Mouse (Mus musculus): Measurements from ENCODE around the gene Smim15. TPM values are rescaled to one million over a fixed set of nuclear protein-coding genes. Genes with fewer than 3 reads are reported as not detected.

The Smim15 gene
- 10 to 100 TPM; 21.0 to 21.6 TPM for total RNA-seq (2021)

DNA sequence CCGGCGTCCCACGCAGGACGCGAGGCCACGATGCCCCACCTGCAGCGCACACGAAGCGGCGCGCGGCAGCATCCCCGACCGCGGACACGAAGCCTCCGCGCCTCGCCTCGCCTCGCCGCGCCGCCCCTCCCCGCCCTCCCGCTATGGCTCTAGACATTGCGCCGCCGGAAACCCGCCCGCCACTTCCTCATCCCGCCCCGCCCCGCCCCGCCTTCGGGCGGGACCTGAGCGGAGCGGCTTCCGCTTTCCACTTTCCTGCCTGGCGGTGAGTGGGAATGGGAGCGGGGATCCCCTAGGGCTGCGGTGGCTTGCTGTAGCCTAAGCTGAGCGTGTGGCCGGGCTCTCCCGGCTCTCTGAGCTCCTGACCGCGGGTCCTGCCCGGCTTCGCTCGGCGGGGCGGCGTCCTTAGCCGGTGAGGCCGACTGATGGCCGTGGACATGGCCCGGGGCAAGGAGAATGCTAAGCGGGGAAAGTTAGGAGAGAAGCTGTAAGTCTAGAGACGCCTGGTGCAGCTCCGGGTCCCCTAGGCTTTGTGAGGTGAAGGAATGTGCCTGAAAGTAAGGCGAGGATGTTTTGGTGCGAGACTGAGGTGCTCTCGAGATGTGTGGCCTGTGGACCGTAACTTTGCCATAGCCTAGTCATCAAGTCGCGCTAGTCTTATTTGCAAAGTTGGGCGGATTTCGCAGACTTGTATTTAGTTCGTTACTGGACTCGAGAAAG, at the start of gene Smim15:
Smim15 (plus strand) TSS at position 225 of the 720 bp plus-strand sequence.
- intact Hi-C loops (cut with DNase I): loop anchor here (2.0 to 10.0 kb wide), 8 partner anchors 108 to 1100 kb away; partner anchors contain the start of gene Dimt1
- DNase-seq: peak; percentile 89 to 91

- intact Hi-C loops (cut with DNase I): no loop called here
- no peak for DNase-seq
Measured at GRCm38 (mm10) chr13:107995211-107995610, 49.0 kb upstream of the Smim15 start.

- DNase-seq: no peak
- intact Hi-C loops (cut with DNase I): no loop called here
Measured at GRCm38 (mm10) chr13:107996301-107996700, 47.9 kb upstream of the Smim15 start.

- intact Hi-C loops (cut with DNase I): no loop called here
- DNase-seq: no peak
Measured at GRCm38 (mm10) chr13:108007861-108008260, 36.4 kb upstream of the Smim15 start.

GRCm38 (mm10) chr13:108013110-108013509, 31.1 kb upstream of the Smim15 start:
- no peak for DNase-seq
- intact Hi-C loops (cut with DNase I): no loop called here

GRCm38 (mm10) chr13:108013839-108014238, 30.4 kb upstream of the Smim15 start:
- intact Hi-C loops (cut with DNase I): no loop called here
- no peak for DNase-seq

GRCm38 (mm10) chr13:108015166-108015565, 29.1 kb upstream of the Smim15 start:
- intact Hi-C loops (cut with DNase I): no loop called here
- DNase-seq: no peak

GRCm38 (mm10) chr13:108017349-108017748, 26.9 kb upstream of the Smim15 start:
- intact Hi-C loops (cut with DNase I): no loop called here
- no peak for DNase-seq

DNA sequence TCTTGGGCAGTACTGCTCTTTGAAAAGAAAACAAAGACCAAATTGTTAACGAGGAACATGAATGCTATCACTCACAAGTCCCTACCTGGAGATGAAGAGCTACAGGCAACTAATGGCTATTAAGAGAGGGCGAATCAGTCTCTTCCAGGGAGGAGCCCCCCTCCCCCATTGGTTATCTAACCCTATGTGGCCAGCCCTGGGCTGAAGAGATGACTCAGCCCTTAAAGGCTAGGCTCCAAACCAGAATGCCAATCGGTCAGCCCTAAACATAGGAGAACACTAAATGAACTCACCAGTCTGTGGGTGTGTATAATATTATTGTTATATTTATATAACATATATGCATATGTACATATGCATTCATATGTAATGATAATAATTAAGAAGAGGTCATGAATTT, 18.4 kb upstream of the Smim15 start:
- intact Hi-C loops (cut with DNase I): no loop called here

DNA sequence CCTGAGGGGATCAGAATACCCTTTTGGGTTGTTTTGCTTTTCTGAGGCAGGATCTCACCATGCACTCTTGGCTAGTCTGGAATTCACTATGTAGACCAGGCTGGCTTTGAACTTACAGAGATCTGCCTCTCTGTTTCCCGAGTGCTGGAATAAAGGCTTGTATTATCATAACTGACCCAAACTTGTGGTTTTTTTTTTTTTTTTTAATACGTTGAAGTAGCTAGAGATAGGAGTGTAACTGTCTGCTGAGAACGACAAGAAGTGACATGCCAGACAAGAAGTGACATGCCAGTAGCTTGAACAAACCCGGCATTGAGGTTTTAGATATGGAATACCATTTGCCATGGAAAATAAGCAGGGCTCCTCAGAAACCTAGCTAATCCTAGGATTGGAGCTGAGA, 11.5 kb upstream of the Smim15 start:
- intact Hi-C loops (cut with DNase I): no loop called here
- no peak for DNase-seq

More for the DNA sequence above, 18.4 kb upstream of the Smim15 start:
- DNase-seq: no peak

DNA sequence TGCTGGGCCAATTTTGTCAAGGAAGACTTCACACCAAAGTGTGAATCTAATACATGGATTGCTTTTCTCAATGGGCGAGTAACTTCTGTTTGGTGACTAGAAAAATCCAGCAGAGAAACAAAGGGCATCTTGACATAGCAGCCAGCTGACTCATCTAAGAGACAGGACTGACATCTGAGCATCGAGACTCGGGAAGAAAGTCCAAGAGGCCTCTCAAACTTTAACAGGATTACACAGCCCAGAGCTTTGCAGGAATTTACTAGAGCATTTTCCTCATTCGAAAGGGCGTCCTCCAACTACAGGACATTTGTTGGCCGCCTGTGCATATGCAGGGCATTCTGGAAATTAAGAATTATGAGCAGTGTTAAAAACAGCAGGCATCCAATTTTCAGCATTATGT, 4.9 kb upstream of the Smim15 start:
- DNase-seq: no peak
- intact Hi-C loops (cut with DNase I): no loop called here

DNA sequence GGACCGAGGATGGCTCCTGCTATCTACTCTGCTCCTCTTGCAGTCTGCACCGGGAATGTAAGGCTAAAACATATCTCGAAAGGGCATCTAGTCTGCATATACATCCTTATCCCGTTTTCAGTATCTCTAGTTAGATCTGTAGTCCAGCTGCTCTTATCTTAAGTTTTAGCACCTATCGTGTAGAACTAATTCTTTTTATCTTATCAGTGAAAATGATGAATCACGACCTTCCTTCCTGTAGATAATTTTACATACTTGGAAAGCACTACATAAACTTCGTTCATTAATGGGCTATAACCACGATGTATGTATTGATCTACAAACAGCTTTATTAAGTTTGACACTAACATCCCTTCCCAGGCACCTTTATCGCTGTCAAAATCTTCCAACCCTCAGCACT, 4.3 kb upstream of the Smim15 start:
- intact Hi-C loops (cut with DNase I): loop anchor here (2.0 to 10.0 kb wide), 8 partner anchors 149 to 1095 kb away; partner anchors contain the start of gene Dimt1
- no peak for DNase-seq

GRCm38 (mm10) chr13:108040451-108040850, 3.8 kb upstream of the Smim15 start:
- no peak for DNase-seq
- intact Hi-C loops (cut with DNase I): loop anchor here (2.0 to 10.0 kb wide), 8 partner anchors 150 to 1096 kb away; partner anchors contain the start of gene Dimt1

DNA sequence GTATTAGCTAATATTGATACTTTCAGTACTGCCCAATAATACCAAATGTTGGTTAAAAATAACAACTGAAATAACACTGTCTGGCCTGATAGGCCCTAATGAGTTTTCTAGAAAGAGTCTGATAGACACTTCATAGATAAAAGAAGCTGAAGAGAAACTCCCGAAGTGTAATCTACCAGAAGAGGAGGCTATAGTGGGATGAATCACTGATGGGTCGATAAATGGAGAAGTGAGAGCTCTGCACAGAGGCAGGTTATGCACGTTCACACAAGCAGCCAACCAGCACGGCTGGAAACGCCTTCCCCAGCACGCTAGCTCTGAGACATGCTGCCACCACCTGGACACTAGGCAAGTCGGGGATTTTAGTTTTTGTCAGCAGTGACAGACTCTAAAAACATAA, 2.9 kb upstream of the Smim15 start:
- intact Hi-C loops (cut with DNase I): loop anchor here (2.0 to 10.0 kb wide), 8 partner anchors 151 to 1097 kb away; partner anchors contain the start of gene Dimt1
- peak; percentile 46 to 62 for DNase-seq

GRCm38 (mm10) chr13:108043431-108044221, 620 bp upstream of the Smim15 start:
- intact Hi-C loops (cut with DNase I): loop anchor here (1.0 to 10.0 kb wide), 9 partner anchors 109 to 1099 kb away; partner anchors contain the start of gene Dimt1
- peak; percentile 16 to 30 for DNase-seq

DNA sequence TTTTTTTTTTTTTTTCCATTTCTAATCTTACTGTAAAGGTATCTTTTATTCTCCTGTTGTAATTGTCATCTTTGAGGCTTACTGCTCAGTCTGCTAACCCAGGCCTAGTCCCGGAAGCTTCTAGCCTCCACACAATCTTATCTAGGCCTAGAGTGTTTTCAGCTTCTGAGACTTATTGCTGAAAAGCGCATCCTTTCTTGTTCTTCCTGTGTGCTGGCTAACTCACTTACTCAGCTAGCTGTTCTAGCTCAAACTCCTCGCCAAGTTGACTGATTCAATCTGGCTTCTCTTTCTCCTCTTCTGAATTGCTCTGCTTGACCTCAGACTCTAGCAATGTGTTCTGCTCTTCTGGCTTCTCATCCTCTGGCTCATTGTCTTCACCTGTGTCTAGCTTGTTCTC, 1.4 kb downstream of the Smim15 start:
- intact Hi-C loops (cut with DNase I): loop anchor here (2.0 to 10.0 kb wide), 3 partner anchors 107 to 1101 kb away; partner anchors contain the start of gene Dimt1
- DNase-seq: no peak

- no peak for DNase-seq
- intact Hi-C loops (cut with DNase I): loop anchor here (10.0 kb wide), 2 partner anchors 279 to 1101 kb away; partner anchors contain the start of gene Dimt1
Measured at GRCm38 (mm10) chr13:108046071-108046470, 1.8 kb downstream of the Smim15 start.

- DNase-seq: no peak
- intact Hi-C loops (cut with DNase I): loop anchor here (10.0 kb wide), 2 partner anchors 278 to 1102 kb away; partner anchors contain the start of gene Dimt1
Measured at GRCm38 (mm10) chr13:108046891-108047290, 2.6 kb downstream of the Smim15 start.

DNA sequence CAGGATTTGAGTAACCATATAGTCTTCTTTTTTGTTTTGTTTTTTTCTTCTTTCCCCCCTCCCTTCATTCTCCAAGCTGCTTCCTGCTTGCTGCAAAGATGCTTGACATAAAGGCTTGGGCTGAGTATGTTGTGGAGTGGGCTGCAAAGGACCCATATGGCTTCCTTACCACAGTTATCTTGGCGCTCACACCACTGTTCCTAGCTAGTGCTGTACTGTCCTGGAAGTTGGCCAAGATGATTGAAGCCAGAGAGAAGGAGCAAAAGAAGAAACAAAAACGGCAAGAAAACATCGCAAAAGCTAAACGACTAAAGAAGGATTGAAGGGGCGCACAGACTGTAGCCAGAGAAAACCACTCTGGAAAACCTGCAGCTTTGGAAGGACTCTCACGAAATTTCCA, 3.1 kb downstream of the Smim15 start:
- intact Hi-C loops (cut with DNase I): loop anchor here (10.0 kb wide), 2 partner anchors 277 to 1103 kb away; partner anchors contain the start of gene Dimt1
- DNase-seq: no peak

DNA sequence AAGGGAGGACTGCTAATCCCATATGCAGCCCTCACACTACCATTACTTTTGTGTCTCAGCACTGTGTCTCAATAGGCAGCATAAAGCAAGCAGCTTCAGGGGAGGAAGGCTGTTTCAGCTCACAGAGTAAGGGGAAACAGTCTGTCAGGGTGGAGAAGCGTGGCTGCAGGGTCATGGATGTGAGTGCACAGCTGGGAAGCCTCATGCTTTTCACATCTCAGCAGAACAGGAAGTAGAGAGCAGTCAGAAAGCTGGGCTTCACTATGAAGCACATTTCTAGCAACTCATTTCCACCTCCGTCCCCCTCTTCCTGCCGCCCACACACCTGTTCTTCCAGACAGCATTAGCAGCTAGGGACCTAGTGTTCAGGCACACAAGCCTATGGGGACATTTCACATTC, 12.7 kb downstream of the Smim15 start:
- intact Hi-C loops (cut with DNase I): no loop called here
- DNase-seq: no peak

- intact Hi-C loops (cut with DNase I): no loop called here
- no peak for DNase-seq
Measured at GRCm38 (mm10) chr13:108060286-108060885, 16.1 kb downstream of the Smim15 start.
